Mouse (Mus musculus) neural tube, embryonic 11.5 days (tissue): ENCODE results near the gene Dapp1. TPM values are rescaled to one million over a fixed set of nuclear protein-coding genes. Genes with fewer than 3 reads are reported as not detected.

Experiments
- ATAC-seq: fragments of 200-750 bp; cut with Nextera tagmentation; 2 replicates; pipeline ENCODE4 v1.8.0; 2017; ENCODE audit warnings: moderate number of reproducible peaks, mild to moderate bottlenecking, moderate TSS enrichment, moderate library complexity; ENCODE audit not compliant: insufficient read depth, low FRiP score, low TSS enrichment
- DNase-seq: peaks from one replicate; pipeline ENCODE4 v3.0.0-alpha.2; 2015; ENCODE audit warnings: low spot score
- H3K27ac ChIP-seq: fragments of 300-500 bp; sonication (generic); 2 replicates; pipeline ENCODE4 v1.5.1; 2014; ENCODE audit warnings: low read depth, mild to moderate bottlenecking, low read length
- H3K27me3 ChIP-seq: fragments of 300-500 bp; sonication (generic); 2 replicates; pipeline ENCODE4 v1.6.1; 2014; ENCODE audit warnings: mild to moderate bottlenecking, low read length, mixed read lengths; ENCODE audit not compliant: control insufficient read depth, insufficient read depth
- H3K36me3 ChIP-seq: fragments of 300-500 bp; sonication (generic); 2 replicates; pipeline ENCODE4 v1.6.1; 2014; ENCODE audit warnings: mild to moderate bottlenecking, low read length, moderate library complexity, mixed read lengths; ENCODE audit not compliant: control insufficient read depth, insufficient read depth
- H3K4me1 ChIP-seq: fragments of 300-500 bp; sonication (generic); 2 replicates; pipeline ENCODE4 v1.6.1; 2014; ENCODE audit warnings: low read length, mixed read lengths; ENCODE audit not compliant: control insufficient read depth, insufficient read depth
- H3K4me2 ChIP-seq: fragments of 300-500 bp; sonication (generic); 2 replicates; pipeline ENCODE4 v1.6.1; 2014; ENCODE audit warnings: low read depth, mild to moderate bottlenecking, moderate library complexity
- H3K4me3 ChIP-seq: fragments of 300-500 bp; sonication (generic); 2 replicates; pipeline ENCODE4 v1.5.1; 2014; ENCODE audit warnings: low read depth, low read length
- H3K9ac ChIP-seq: fragments of 300-500 bp; sonication (generic); 2 replicates; pipeline ENCODE4 v1.6.1; 2014; ENCODE audit warnings: mild to moderate bottlenecking, low read length
- H3K9me3 ChIP-seq: fragments of 300-500 bp; sonication (generic); 2 replicates; pipeline ENCODE4 v1.6.1; 2016; ENCODE audit warnings: low read length; ENCODE audit not compliant: control insufficient read depth
- WGBS: fragments of 180-500 bp; shearing (Covaris S2); extraction: QIAGEN DNeasy Blood & Tissue Kit; methylation state at CpG from one replicate; pipeline ENCODE4 v1.1.7; 2014; 5-methylcytosine and 5-hydroxymethylcytosine counted together
- polyA plus RNA-seq: library from polyadenylated mRNA; unstranded; fragments of >200 nt; fragmentation: Nextera tagmentation; extraction: Ambion mirVana; gene quantifications from 2 replicates; pipeline ENCODE4 v1.2.1, GENCODE M21; 2014

The Dapp1 gene
- polyA plus RNA-seq, 1 experiment from 2014 or later: 1.6 TPM

DNA sequence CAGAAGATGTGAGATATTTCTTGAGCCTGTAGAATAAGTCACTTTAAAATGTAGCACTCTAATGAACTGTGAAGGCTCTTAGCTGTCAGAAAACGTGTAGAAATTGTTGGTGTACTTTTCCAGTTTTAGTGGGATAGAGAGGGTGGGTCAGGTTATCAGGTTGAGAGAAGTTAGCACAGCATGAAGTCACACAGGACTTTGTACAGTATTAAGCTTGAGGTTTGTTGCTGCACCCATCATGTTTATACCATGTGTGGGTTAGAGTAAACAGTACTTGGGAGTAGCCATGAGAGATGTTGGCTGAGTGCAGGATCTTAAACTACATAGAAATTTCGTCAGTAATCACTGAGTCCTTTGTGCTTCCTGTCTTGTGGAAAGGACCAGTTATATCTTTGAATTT, 68.3 kb downstream of the Dapp1 start:
- H3K9ac ChIP-seq: no peak overlapping the region
- H3K27ac ChIP-seq: no peak overlapping the region
- no peak for ATAC-seq
- no peak overlapping the region for H3K4me2 ChIP-seq
- peaks cover 4% of the 10 kb centered on the region; the same call in 1 of the 2 replicates for H3K4me1 ChIP-seq
- no peak overlapping the region for H3K4me3 ChIP-seq
- no peaks in the 10 kb centered on the region for H3K36me3 ChIP-seq
- H3K9me3 ChIP-seq: no peaks in the 10 kb centered on the region
- H3K27me3 ChIP-seq: no peaks in the 10 kb centered on the region
- no peak for DNase-seq
- 66% methylated on average over 2 of the region's 2 CpGs for WGBS

DNA sequence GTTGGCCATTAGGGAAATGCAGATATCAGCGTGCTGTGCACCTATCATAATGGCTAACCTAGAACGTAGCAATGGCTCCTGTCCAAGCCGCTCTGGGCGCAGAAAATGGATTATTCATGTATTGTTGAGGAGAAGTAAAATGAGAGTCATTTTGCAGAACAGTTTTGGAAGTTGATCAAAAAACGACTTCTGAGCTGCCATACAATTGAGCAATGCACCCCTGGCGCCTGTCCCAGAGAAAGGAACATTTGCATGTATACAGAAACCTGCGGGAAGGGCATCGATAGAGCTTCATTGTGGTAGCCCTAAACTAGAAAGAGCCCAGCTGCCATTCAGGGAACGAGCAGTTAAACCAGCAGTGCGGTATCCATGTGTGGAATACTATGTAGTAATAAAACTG, 81.2 kb downstream of the Dapp1 start:
- no peak for ATAC-seq
- H3K9me3 ChIP-seq: no peaks in the 10 kb centered on the region
- 90% methylated on average over 10 of the region's 10 CpGs for WGBS

DNA sequence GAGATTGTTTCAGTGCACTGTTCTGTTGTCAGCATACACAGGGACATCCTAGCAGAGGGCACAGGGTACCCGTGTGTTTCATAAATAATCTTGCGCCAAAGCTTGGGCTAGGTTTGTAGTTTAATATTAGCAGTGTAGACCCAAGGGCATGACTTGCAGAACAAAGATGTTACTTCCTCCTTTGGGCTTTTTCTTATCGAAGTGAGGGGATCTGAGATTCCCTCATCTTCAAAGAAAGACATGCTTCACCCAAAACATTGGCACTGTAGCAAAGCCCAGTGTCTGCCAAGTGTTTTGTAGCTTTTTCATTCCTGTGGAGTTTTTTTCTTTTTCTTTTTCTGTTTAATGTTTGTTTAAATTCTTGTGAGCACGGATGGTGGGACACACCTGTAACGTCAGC, 83.7 kb downstream of the Dapp1 start:
- H3K36me3 ChIP-seq: peaks cover 5% of the 10 kb centered on the region; the same call in 1 of the 2 replicates
- no peaks in the 10 kb centered on the region for H3K9me3 ChIP-seq
- no peak for DNase-seq
- H3K27ac ChIP-seq: no peak overlapping the region
- H3K9ac ChIP-seq: no peak overlapping the region
- no peak overlapping the region for H3K4me3 ChIP-seq
- ATAC-seq: no peak
- H3K4me1 ChIP-seq: 0 out of 2 replicates have a peak, but pooled peaks cover 3% of the 10 kb centered on the region
- H3K4me2 ChIP-seq: no peak overlapping the region
- H3K27me3 ChIP-seq: no peaks in the 10 kb centered on the region
- 92% methylated on average over 5 of the region's 5 CpGs for WGBS

More for the DNA sequence above, 81.2 kb downstream of the Dapp1 start:
- peaks cover 1% of the 10 kb centered on the region; the same call in 1 of the 2 replicates for H3K36me3 ChIP-seq
- H3K27ac ChIP-seq: no peak overlapping the region
- H3K4me2 ChIP-seq: no peak overlapping the region
- 0 out of 2 replicates have a peak, but pooled peaks cover 3% of the 10 kb centered on the region for H3K4me1 ChIP-seq
- H3K4me3 ChIP-seq: no peak overlapping the region
- no peaks in the 10 kb centered on the region for H3K27me3 ChIP-seq
- DNase-seq: no peak
- H3K9ac ChIP-seq: no peak overlapping the region

DNA sequence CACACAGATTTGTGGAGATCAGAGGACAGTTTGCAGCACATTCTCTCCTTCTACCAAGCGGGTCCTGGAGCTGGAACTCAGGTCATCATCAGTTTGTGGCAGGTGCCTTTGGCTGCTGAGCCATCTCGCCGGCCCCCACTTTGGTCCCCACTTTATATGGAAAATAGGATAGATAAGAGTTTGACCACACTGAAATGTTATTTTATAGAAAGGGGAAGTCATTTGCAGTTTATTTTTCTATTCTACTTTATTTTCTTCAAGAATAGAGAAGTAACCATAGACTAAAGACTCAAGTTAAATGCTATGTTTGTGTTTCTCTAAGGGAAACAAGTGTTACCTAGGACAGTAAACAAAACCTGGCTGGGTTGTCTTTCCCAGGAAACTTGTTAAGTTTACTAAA, 84.5 kb downstream of the Dapp1 start:
- DNase-seq (no peak), ATAC-seq (no peak)
- no peak overlapping the region for H3K9ac ChIP-seq
- no peaks in the 10 kb centered on the region for H3K27me3 ChIP-seq
- H3K27ac ChIP-seq: no peak overlapping the region
- H3K36me3 ChIP-seq: peaks cover 5% of the 10 kb centered on the region; the same call in 1 of the 2 replicates
- 0 out of 2 replicates have a peak, but pooled peaks cover 3% of the 10 kb centered on the region for H3K4me1 ChIP-seq
- no peak overlapping the region for H3K4me3 ChIP-seq
- H3K9me3 ChIP-seq: no peaks in the 10 kb centered on the region
- WGBS: 92% methylated on average over 3 of the region's 3 CpGs
- H3K4me2 ChIP-seq: no peak overlapping the region

DNA sequence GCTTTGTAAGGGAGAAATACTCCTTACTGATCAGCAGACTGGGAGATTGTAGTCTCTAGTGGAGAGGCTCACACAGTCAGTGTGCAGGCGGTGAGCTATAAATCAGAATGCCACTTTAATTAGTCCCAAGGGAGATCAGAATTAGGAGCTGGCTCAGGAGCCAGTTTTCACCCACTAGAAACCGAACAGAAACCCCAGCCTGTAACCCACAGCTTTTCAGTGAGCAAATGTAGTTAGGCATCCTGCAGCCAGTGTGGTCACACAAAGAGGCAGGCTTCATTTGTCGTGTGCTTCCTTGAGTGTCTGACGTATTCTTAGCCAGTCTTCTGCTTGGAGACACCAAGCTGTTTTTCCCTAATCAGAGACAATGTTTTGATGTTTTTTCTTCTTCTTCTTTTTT, 85.0 kb downstream of the Dapp1 start:
- Histone ChIP-seq H3K4me3 (no peak overlapping the region), H3K4me2 (no peak overlapping the region), H3K9me3 (no peaks in the 10 kb centered on the region), H3K4me1 (0 out of 2 replicates have a peak, but pooled peaks cover 3% of the 10 kb centered on the region), H3K36me3 (peaks cover 5% of the 10 kb centered on the region; the same call in 1 of the 2 replicates), H3K9ac (no peak overlapping the region), H3K27ac (no peak overlapping the region), H3K27me3 (no peaks in the 10 kb centered on the region)
- DNase-seq (no peak), ATAC-seq (no peak)
- WGBS: 67% methylated on average over 4 of the region's 4 CpGs

DNA sequence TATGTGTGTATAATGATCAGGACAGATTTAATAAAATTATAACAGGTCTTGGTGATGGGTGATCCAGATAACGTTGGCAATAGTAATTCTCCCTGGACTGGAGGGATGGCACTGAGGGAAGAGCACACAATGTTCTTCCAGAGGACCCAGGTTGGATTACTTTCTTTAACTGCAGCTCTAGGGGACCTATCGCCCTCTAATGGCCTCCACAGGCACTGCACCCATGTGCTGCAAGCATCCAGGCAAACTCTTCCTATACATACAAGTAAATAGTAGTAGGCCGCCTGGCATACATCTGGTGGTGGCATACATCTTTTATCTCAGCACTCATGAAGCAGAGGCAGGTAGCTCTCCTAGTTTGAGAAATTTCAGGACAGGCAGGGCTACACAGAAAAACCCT, 86.1 kb downstream of the Dapp1 start:
- Histone ChIP-seq H3K4me1 (0 out of 2 replicates have a peak, but pooled peaks cover 3% of the 10 kb centered on the region), H3K4me2 (no peak overlapping the region), H3K9me3 (no peaks in the 10 kb centered on the region), H3K36me3 (peaks cover 5% of the 10 kb centered on the region; the same call in 1 of the 2 replicates), H3K9ac (no peak overlapping the region), H3K27me3 (no peaks in the 10 kb centered on the region), H3K27ac (no peak overlapping the region), H3K4me3 (no peak overlapping the region)
- ATAC-seq (no peak), DNase-seq (no peak)
- WGBS: 93% methylated on average over 3 of the region's 3 CpGs

DNA sequence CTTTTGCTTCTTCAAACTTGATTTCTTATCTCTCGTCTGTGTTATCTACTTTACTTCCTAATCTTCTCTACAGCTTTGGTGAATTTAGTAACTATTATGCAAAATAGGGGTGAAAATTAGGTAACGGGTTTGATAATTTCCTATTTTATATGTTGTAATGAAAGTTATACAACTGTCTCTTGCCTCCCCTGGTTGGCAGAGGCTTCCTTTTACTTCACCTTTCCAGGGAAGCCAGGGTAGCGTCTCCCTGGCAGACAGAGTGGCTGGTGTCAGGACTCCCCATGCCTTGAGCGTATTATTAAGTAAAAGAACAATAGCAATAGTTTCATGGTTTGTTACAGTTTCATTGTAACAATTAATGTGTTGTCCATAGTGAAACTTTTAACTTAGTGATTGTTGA, 87.6 kb downstream of the Dapp1 start:
- Histone ChIP-seq H3K4me2 (no peak overlapping the region), H3K27me3 (no peaks in the 10 kb centered on the region), H3K27ac (no peak overlapping the region), H3K9ac (no peak overlapping the region), H3K4me1 (0 out of 2 replicates have a peak, but pooled peaks cover 3% of the 10 kb centered on the region), H3K36me3 (peaks cover 6% of the 10 kb centered on the region), H3K4me3 (no peak overlapping the region), H3K9me3 (no peaks in the 10 kb centered on the region)
- 84% methylated on average over 4 of the region's 4 CpGs for WGBS
- ATAC-seq (no peak), DNase-seq (no peak)

DNA sequence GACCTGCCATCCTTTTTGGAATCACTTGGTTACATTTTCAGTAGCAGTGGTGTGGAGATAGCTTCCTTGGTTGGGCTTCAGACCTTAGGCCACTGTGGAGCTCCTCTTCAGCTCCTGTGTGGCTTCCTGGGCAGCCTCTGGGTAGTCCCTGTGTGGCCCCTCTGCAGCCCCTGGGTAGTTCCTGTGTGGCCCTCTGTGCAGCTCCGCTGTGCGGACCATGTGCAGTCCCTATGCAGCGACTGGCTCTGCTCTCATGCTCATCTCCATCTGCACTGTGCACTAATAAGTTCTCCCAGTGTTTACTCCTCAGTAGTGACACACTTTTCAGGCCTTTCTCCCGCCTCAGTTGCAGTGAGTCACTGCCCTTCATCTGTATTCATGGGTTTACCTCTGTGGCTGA, 89.2 kb downstream of the Dapp1 start:
- H3K4me2 ChIP-seq: no peak overlapping the region
- H3K4me1 ChIP-seq: 0 out of 2 replicates have a peak, but pooled peaks cover 3% of the 10 kb centered on the region
- no peaks in the 10 kb centered on the region for H3K9me3 ChIP-seq
- H3K4me3 ChIP-seq: no peak overlapping the region
- DNase-seq (no peak), ATAC-seq (no peak)
- H3K27ac ChIP-seq: no peak overlapping the region
- peaks cover 6% of the 10 kb centered on the region for H3K36me3 ChIP-seq
- 90% methylated on average over 4 of the region's 4 CpGs for WGBS
- no peaks in the 10 kb centered on the region for H3K27me3 ChIP-seq
- H3K9ac ChIP-seq: no peak overlapping the region

DNA sequence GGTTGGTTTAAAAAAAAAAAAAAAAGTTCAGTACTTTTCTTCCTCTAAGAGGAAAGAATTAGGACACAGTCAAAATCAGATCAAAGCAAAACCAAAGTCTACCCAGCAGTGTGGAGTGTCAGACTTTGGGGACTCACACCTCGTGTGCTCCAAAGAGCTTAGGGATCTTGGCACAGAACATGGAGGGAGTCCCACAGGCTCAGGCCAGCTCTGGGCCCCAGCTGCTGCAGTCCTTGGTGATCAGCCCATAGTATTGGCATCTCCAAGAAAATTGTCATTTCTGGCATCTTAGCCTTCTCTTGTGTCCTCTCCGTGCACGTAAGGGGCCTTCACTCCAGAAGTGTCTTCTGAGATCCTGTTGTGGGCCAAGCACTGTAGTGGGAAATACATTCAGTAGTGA, 90.3 kb downstream of the Dapp1 start:
- H3K27me3 ChIP-seq: no peaks in the 10 kb centered on the region
- 0 out of 2 replicates have a peak, but pooled peaks cover under 1% of the 10 kb centered on the region for H3K4me1 ChIP-seq
- H3K27ac ChIP-seq: no peak overlapping the region
- no peak overlapping the region for H3K4me2 ChIP-seq
- H3K36me3 ChIP-seq: peaks cover 6% of the 10 kb centered on the region
- H3K9ac ChIP-seq: no peak overlapping the region
- H3K9me3 ChIP-seq: no peaks in the 10 kb centered on the region
- DNase-seq (no peak), ATAC-seq (no peak)
- no peak overlapping the region for H3K4me3 ChIP-seq
- WGBS: 88% methylated on average over 3 of the region's 3 CpGs
